Mouse (Mus musculus): ENCODE results near the gene Gpt2. TPM values are rescaled to one million over a fixed set of nuclear protein-coding genes. Genes with fewer than 3 reads are reported as not detected.

The Gpt2 gene
- polyA plus RNA-seq, 1 experiment, result 6.1 TPM

- peaks cover 6% of the 10 kb centered on the region for H3K4me1 ChIP-seq (ENCODE audit: control insufficient read depth, insufficient read depth, low read length)
- H3K27ac ChIP-seq (ENCODE audit: insufficient read depth, low read depth, low read length), result no peak overlapping the region
- no peak overlapping the region for H3K4me3 ChIP-seq (ENCODE audit: insufficient read depth, low read length)
- no peak for TF ChIP-seq POLR2A (IDR thresholded peaks at IDR 0.05; ENCODE audit: borderline replicate concordance, low read depth, low read length)
- TF ChIP-seq CTCF (IDR thresholded peaks at IDR 0.05; ENCODE audit: low read depth, low read length), result no peak
These were observed 10.5 kb upstream of the Gpt2 start for GRCm38 (mm10) chr8:85481900-85482299.

GRCm38 (mm10) chr8:85482427-85482826 lies 9.9 kb upstream of the Gpt2 start:
- TF ChIP-seq POLR2A (IDR thresholded peaks at IDR 0.05; ENCODE audit: borderline replicate concordance, low read depth, low read length) (no peak), CTCF (IDR thresholded peaks at IDR 0.05; ENCODE audit: low read depth, low read length) (no peak)
- Histone ChIP-seq H3K27ac (ENCODE audit: insufficient read depth, low read depth, low read length) (no peak overlapping the region), H3K4me1 (ENCODE audit: control insufficient read depth, insufficient read depth, low read length) (peaks cover 6% of the 10 kb centered on the region), H3K4me3 (ENCODE audit: insufficient read depth, low read length) (no peak overlapping the region)

- TF ChIP-seq POLR2A (IDR thresholded peaks at IDR 0.05; ENCODE audit: borderline replicate concordance, low read depth, low read length) (no peak), CTCF (IDR thresholded peaks at IDR 0.05; ENCODE audit: low read depth, low read length) (no peak)
These were observed 4.3 kb upstream of the Gpt2 start for GRCm38 (mm10) chr8:85487906-85488620.

DNA sequence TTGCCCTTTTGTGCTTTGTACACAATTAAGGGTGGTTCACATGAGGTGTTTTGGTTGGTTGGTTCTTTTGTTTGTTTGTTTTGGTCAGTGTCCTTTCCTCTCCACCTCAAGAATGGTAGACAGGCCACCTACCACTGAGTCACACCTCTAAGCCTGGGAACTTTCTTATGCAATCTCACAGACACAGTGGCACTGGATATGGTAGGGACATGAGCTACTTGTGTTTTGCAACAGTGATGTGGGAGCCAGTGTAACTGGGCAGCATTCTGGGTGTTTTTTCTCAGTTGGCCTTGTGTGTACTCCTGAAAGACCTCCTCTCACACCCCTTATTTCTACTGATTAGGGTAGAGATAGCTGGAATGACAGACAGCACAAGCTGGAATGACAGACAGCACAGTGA lies 3.7 kb upstream of the Gpt2 start:
- Histone ChIP-seq H3K27ac (ENCODE audit: insufficient read depth, low read depth, low read length) (no peak overlapping the region), H3K4me1 (ENCODE audit: control insufficient read depth, insufficient read depth, low read length) (peaks cover 2% of the 10 kb centered on the region; the same call in 1 of the 2 replicates), H3K4me3 (ENCODE audit: insufficient read depth, low read length) (no peak overlapping the region)
- TF ChIP-seq CTCF (IDR thresholded peaks at IDR 0.05; ENCODE audit: low read depth, low read length) (no peak), POLR2A (IDR thresholded peaks at IDR 0.05; ENCODE audit: borderline replicate concordance, low read depth, low read length) (no peak)

More at GRCm38 (mm10) chr8:85487906-85488620, 4.3 kb upstream of the Gpt2 start:
- no peak overlapping the region for H3K27ac ChIP-seq (ENCODE audit: insufficient read depth, low read depth, low read length)
- H3K4me3 ChIP-seq (ENCODE audit: insufficient read depth, low read length), result no peak overlapping the region
- no peaks in the 10 kb centered on the region for H3K4me1 ChIP-seq (ENCODE audit: control insufficient read depth, insufficient read depth, low read length)

DNA sequence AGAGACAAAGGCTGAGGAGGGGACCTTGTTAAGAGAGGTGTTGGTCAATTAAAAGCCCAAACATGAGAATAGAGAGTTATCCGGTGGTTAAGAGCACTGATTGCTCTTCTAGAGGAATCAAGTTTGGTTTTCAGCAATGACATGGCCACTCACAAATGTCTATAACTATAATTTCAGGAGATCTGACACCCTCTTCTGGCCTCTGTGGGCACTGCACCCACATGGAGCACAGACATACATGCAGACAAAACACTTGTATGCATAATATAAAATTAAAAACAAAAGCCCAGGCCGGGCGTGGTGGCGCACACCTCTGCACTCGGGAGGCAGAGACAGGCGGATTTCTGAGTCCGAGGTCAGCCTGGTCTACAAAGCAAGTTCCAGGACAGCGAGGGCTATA lies 2.8 kb upstream of the Gpt2 start:
- no peak for TF ChIP-seq CTCF (IDR thresholded peaks at IDR 0.05; ENCODE audit: low read depth, low read length)
- TF ChIP-seq POLR2A (IDR thresholded peaks at IDR 0.05; ENCODE audit: borderline replicate concordance, low read depth, low read length), result no peak

GRCm38 (mm10) chr8:85492940-85493931 lies 860 bp downstream of the Gpt2 start:
- Histone ChIP-seq H3K4me3 (ENCODE audit: insufficient read depth, low read length) (peak overlapping the region; percentile 90), H3K27ac (ENCODE audit: insufficient read depth, low read depth, low read length) (no peak overlapping the region), H3K4me1 (ENCODE audit: control insufficient read depth, insufficient read depth, low read length) (peaks cover 5% of the 10 kb centered on the region; the same call in 1 of the 2 replicates)
- TF ChIP-seq CTCF (IDR thresholded peaks at IDR 0.05; ENCODE audit: low read depth, low read length) (no peak), POLR2A (IDR thresholded peaks at IDR 0.05; ENCODE audit: borderline replicate concordance, low read depth, low read length) (no peak)

More for the DNA sequence above, 2.8 kb upstream of the Gpt2 start:
- peaks cover 5% of the 10 kb centered on the region; the same call in 1 of the 2 replicates for H3K4me1 ChIP-seq (ENCODE audit: control insufficient read depth, insufficient read depth, low read length)
- H3K27ac ChIP-seq (ENCODE audit: insufficient read depth, low read depth, low read length), result no peak overlapping the region
- no peak overlapping the region for H3K4me3 ChIP-seq (ENCODE audit: insufficient read depth, low read length)

- TF ChIP-seq POLR2A (IDR thresholded peaks at IDR 0.05; ENCODE audit: borderline replicate concordance, low read depth, low read length) (no peak), CTCF (IDR thresholded peaks at IDR 0.05; ENCODE audit: low read depth, low read length) (no peak)
- H3K4me3 ChIP-seq (ENCODE audit: insufficient read depth, low read length), result no peak overlapping the region
- no peak overlapping the region for H3K27ac ChIP-seq (ENCODE audit: insufficient read depth, low read depth, low read length)
- peaks cover 17% of the 10 kb centered on the region for H3K4me1 ChIP-seq (ENCODE audit: control insufficient read depth, insufficient read depth, low read length)
These were observed 3.7 kb downstream of the Gpt2 start for GRCm38 (mm10) chr8:85496125-85496524.

DNA sequence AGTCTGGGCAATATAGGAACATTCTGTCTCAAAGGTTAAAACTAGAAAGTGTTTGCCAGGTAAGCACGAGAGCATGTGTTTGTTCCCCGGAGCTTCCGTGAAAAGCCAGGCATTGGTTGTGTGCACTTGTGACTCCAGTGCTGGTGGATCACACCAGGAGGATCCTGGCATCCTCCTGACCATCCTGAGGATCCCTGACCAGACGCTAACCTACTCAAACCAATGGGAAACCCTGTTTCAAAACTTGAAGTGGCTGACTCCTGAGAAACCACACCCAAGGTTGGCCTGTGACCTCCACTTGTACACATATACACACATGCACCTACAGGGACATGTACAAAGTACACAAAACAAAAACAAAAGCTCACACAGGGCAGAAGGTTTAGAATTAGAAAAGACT lies 4.4 kb downstream of the Gpt2 start:
- TF ChIP-seq POLR2A (IDR thresholded peaks at IDR 0.05; ENCODE audit: borderline replicate concordance, low read depth, low read length) (no peak), CTCF (IDR thresholded peaks at IDR 0.05; ENCODE audit: low read depth, low read length) (no peak)
- Histone ChIP-seq H3K4me3 (ENCODE audit: insufficient read depth, low read length) (no peak overlapping the region), H3K27ac (ENCODE audit: insufficient read depth, low read depth, low read length) (no peak overlapping the region), H3K4me1 (ENCODE audit: control insufficient read depth, insufficient read depth, low read length) (peaks cover 17% of the 10 kb centered on the region)

DNA sequence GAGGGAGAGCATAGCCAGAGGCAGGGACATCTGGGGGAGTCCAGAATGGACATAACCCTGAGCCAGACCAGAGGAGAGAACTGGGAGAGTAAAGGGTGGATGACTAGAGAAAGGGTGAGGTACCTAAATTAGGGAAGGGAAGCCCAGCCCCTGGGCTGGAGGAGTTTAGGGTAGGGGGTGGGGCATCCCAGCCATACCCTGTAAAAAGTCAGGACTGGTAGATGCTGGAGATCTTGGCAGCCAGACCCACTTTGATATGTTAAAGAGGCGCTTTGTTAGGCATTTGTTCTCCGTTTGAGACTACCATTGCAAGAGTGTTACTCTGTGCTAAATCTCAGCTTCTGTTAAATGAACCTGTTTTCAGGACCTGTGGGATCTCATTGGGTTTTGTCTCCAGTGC lies 6.2 kb downstream of the Gpt2 start:
- no peak overlapping the region for H3K27ac ChIP-seq (ENCODE audit: insufficient read depth, low read depth, low read length)
- H3K4me1 ChIP-seq (ENCODE audit: control insufficient read depth, insufficient read depth, low read length), result peaks cover 25% of the 10 kb centered on the region
- H3K4me3 ChIP-seq (ENCODE audit: insufficient read depth, low read length), result no peak overlapping the region
- TF ChIP-seq POLR2A (IDR thresholded peaks at IDR 0.05; ENCODE audit: borderline replicate concordance, low read depth, low read length), result no peak
- TF ChIP-seq CTCF (IDR thresholded peaks at IDR 0.05; ENCODE audit: low read depth, low read length), result no peak

Measured in bone marrow macrophage, adult 2 months (primary cell).